Mouse (Mus musculus): Measurements from ENCODE around the gene Pip5k1b. TPM values are rescaled to one million over a fixed set of nuclear protein-coding genes. Genes with fewer than 3 reads are reported as not detected.
A peak's percentile ranks its signal among the peaks of the same experiment; 100 is the strongest.
"Not testable (repeated sequence)": the region's sequence is repeated elsewhere in the genome, so short reads cannot be mapped to it uniquely, and the experiment has no call there.

The Pip5k1b gene
- polyA plus RNA-seq, 1 experiment from 2014 or later = 4.1 TPM

- H3K4me3 ChIP-seq (replicated peaks; ENCODE audit: low read length) = no peak overlapping the region
- H3K36me3 ChIP-seq (ENCODE audit: control insufficient read depth, insufficient read depth, low read length) = no peaks in the 10 kb centered on the region
- H3K27ac ChIP-seq (ENCODE audit: low read length) = no peak overlapping the region
- peaks cover 8% of the 10 kb centered on the region for H3K4me1 ChIP-seq (ENCODE audit: control insufficient read depth, insufficient read depth, low read length)
- ATAC-seq (ENCODE audit: insufficient read depth, low FRiP score) = no peak
- WGBS = 2% methylated on average over 11 of the region's 11 CpGs
- H3K9ac ChIP-seq (ENCODE audit: low read length) = no peak overlapping the region
- no peaks in the 10 kb centered on the region for H3K9me3 ChIP-seq (replicated peaks; ENCODE audit: control insufficient read depth, low read length)
- peak overlapping the region; percentile 24; the same call in 1 of the 2 replicates for H3K4me2 ChIP-seq (ENCODE audit: low read depth, low read length)
- H3K27me3 ChIP-seq (ENCODE audit: control insufficient read depth, insufficient read depth, low read length) = peaks cover 14% of the 10 kb centered on the region
These were observed 1.8 kb upstream of the Pip5k1b start for GRCm38 (mm10) chr19:24557456-24557855.

- Histone ChIP-seq H3K4me1 (ENCODE audit: control insufficient read depth, insufficient read depth, low read length) (peaks cover 8% of the 10 kb centered on the region), H3K9ac (ENCODE audit: low read length) (peak overlapping the region; percentile 82), H3K4me3 (replicated peaks; ENCODE audit: low read length) (peak overlapping the region; percentile 80), H3K36me3 (ENCODE audit: control insufficient read depth, insufficient read depth, low read length) (no peaks in the 10 kb centered on the region), H3K27ac (ENCODE audit: low read length) (no peak overlapping the region), H3K27me3 (ENCODE audit: control insufficient read depth, insufficient read depth, low read length) (peaks cover 14% of the 10 kb centered on the region), H3K9me3 (replicated peaks; ENCODE audit: control insufficient read depth, low read length) (no peaks in the 10 kb centered on the region), H3K4me2 (ENCODE audit: low read depth, low read length) (peak overlapping the region; percentile 91)
- no peak for ATAC-seq (ENCODE audit: insufficient read depth, low FRiP score)
- WGBS = 2% methylated on average over 12 of the region's 12 CpGs
These were observed 904 bp upstream of the Pip5k1b start for GRCm38 (mm10) chr19:24556585-24556966.

- Histone ChIP-seq H3K4me2 (ENCODE audit: low read depth, low read length) (peak overlapping the region; percentile 91), H3K4me3 (replicated peaks; ENCODE audit: low read length) (peak overlapping the region; percentile 80), H3K9ac (ENCODE audit: low read length) (peak overlapping the region; percentile 82), H3K27me3 (ENCODE audit: control insufficient read depth, insufficient read depth, low read length) (peaks cover 14% of the 10 kb centered on the region), H3K27ac (ENCODE audit: low read length) (peak overlapping the region; percentile 64; the same call in 1 of the 2 replicates), H3K4me1 (ENCODE audit: control insufficient read depth, insufficient read depth, low read length) (peaks cover 8% of the 10 kb centered on the region), H3K36me3 (ENCODE audit: control insufficient read depth, insufficient read depth, low read length) (no peaks in the 10 kb centered on the region), H3K9me3 (replicated peaks; ENCODE audit: control insufficient read depth, low read length) (no peaks in the 10 kb centered on the region)
- WGBS = under 1% methylated on average over 62 of the region's 74 CpGs
- peak; percentile 89 for ATAC-seq (ENCODE audit: insufficient read depth, low FRiP score)
These were observed 372 bp upstream of the Pip5k1b start for GRCm38 (mm10) chr19:24555904-24556584.

GRCm38 (mm10) chr19:24554911-24555465 is 684 bp downstream of the Pip5k1b start:
- peak overlapping the region; percentile 91 for H3K4me2 ChIP-seq (ENCODE audit: low read depth, low read length)
- peaks cover 8% of the 10 kb centered on the region for H3K4me1 ChIP-seq (ENCODE audit: control insufficient read depth, insufficient read depth, low read length)
- H3K4me3 ChIP-seq (replicated peaks; ENCODE audit: low read length) = peak overlapping the region; percentile 80
- WGBS = under 1% methylated on average over 19 of the region's 19 CpGs
- no peaks in the 10 kb centered on the region for H3K36me3 ChIP-seq (ENCODE audit: control insufficient read depth, insufficient read depth, low read length)
- no peaks in the 10 kb centered on the region for H3K9me3 ChIP-seq (replicated peaks; ENCODE audit: control insufficient read depth, low read length)
- peaks cover 14% of the 10 kb centered on the region for H3K27me3 ChIP-seq (ENCODE audit: control insufficient read depth, insufficient read depth, low read length)
- peak overlapping the region; percentile 82 for H3K9ac ChIP-seq (ENCODE audit: low read length)
- no peak overlapping the region; the same call in 1 of the 2 replicates for H3K27ac ChIP-seq (ENCODE audit: low read length)
- no peak for ATAC-seq (ENCODE audit: insufficient read depth, low FRiP score)

- Histone ChIP-seq H3K36me3 (ENCODE audit: control insufficient read depth, insufficient read depth, low read length) (no peaks in the 10 kb centered on the region), H3K9ac (ENCODE audit: low read length) (no peak overlapping the region), H3K4me2 (ENCODE audit: low read depth, low read length) (peak overlapping the region; percentile 91), H3K4me1 (ENCODE audit: control insufficient read depth, insufficient read depth, low read length) (peaks cover 8% of the 10 kb centered on the region), H3K27ac (ENCODE audit: low read length) (no peak overlapping the region), H3K27me3 (ENCODE audit: control insufficient read depth, insufficient read depth, low read length) (peaks cover 14% of the 10 kb centered on the region), H3K4me3 (replicated peaks; ENCODE audit: low read length) (peak overlapping the region; percentile 80), H3K9me3 (replicated peaks; ENCODE audit: control insufficient read depth, low read length) (no peaks in the 10 kb centered on the region)
- WGBS = 30% methylated on average over 4 of the region's 4 CpGs
- no peak for ATAC-seq (ENCODE audit: insufficient read depth, low FRiP score)
These were observed 1.2 kb downstream of the Pip5k1b start for GRCm38 (mm10) chr19:24554425-24554824.

GRCm38 (mm10) chr19:24553291-24554075 is 2.2 kb downstream of the Pip5k1b start:
- Histone ChIP-seq H3K4me1 (ENCODE audit: control insufficient read depth, insufficient read depth, low read length) (peaks cover 8% of the 10 kb centered on the region), H3K27ac (ENCODE audit: low read length) (no peak overlapping the region), H3K9me3 (replicated peaks; ENCODE audit: control insufficient read depth, low read length) (no peaks in the 10 kb centered on the region), H3K9ac (ENCODE audit: low read length) (no peak overlapping the region), H3K4me2 (ENCODE audit: low read depth, low read length) (peak overlapping the region; percentile 16; the same call in 1 of the 2 replicates), H3K4me3 (replicated peaks; ENCODE audit: low read length) (no peak overlapping the region), H3K27me3 (ENCODE audit: control insufficient read depth, insufficient read depth, low read length) (peaks cover 14% of the 10 kb centered on the region), H3K36me3 (ENCODE audit: control insufficient read depth, insufficient read depth, low read length) (no peaks in the 10 kb centered on the region)
- WGBS = 63% methylated on average over 12 of the region's 12 CpGs
- ATAC-seq (ENCODE audit: insufficient read depth, low FRiP score) = no peak

GRCm38 (mm10) chr19:24552641-24553040 is 3.0 kb downstream of the Pip5k1b start:
- H3K27me3 ChIP-seq (ENCODE audit: control insufficient read depth, insufficient read depth, low read length) = peaks cover 14% of the 10 kb centered on the region
- H3K9me3 ChIP-seq (replicated peaks; ENCODE audit: control insufficient read depth, low read length); H3K27ac ChIP-seq (ENCODE audit: low read length); H3K9ac ChIP-seq (ENCODE audit: low read length); H3K4me1 ChIP-seq (ENCODE audit: control insufficient read depth, insufficient read depth, low read length); H3K4me2 ChIP-seq (ENCODE audit: low read depth, low read length); H3K36me3 ChIP-seq (ENCODE audit: control insufficient read depth, insufficient read depth, low read length); H3K4me3 ChIP-seq (replicated peaks; ENCODE audit: low read length); ATAC-seq (ENCODE audit: insufficient read depth, low FRiP score): not testable (repeated sequence)
- 88% methylated on average over 6 of the region's 6 CpGs for WGBS

- peaks cover 5% of the 10 kb centered on the region for H3K4me1 ChIP-seq (ENCODE audit: control insufficient read depth, insufficient read depth, low read length)
- 73% methylated on average over 3 of the region's 3 CpGs for WGBS
- no peak overlapping the region for H3K27ac ChIP-seq (ENCODE audit: low read length)
- no peak overlapping the region for H3K4me2 ChIP-seq (ENCODE audit: low read depth, low read length)
- no peaks in the 10 kb centered on the region for H3K36me3 ChIP-seq (ENCODE audit: control insufficient read depth, insufficient read depth, low read length)
- no peak overlapping the region for H3K9ac ChIP-seq (ENCODE audit: low read length)
- no peak overlapping the region for H3K4me3 ChIP-seq (replicated peaks; ENCODE audit: low read length)
- no peak for ATAC-seq (ENCODE audit: insufficient read depth, low FRiP score)
- H3K27me3 ChIP-seq (ENCODE audit: control insufficient read depth, insufficient read depth, low read length) = peaks cover 14% of the 10 kb centered on the region
- 0 out of 2 replicates have a peak, but pooled peaks cover 9% of the 10 kb centered on the region for H3K9me3 ChIP-seq (replicated peaks; ENCODE audit: control insufficient read depth, low read length)
These were observed 4.3 kb downstream of the Pip5k1b start for GRCm38 (mm10) chr19:24551196-24551954.
